Mouse (Mus musculus) neural tube, embryonic 15.5 days (tissue): Measurements from ENCODE around the gene Eif4a2. TPM values are rescaled to one million over a fixed set of nuclear protein-coding genes. Genes with fewer than 3 reads are reported as not detected.

Experiments
- ATAC-seq: fragments of 200-750 bp; cut with Nextera tagmentation; 2 replicates; pipeline ENCODE4 v1.8.0; 2017; ENCODE audit warnings: mild to moderate bottlenecking, moderate TSS enrichment, moderate library complexity; ENCODE audit not compliant: low FRiP score
- H3K27ac ChIP-seq: fragments of 300-500 bp; sonication (generic); replicated peaks from 2 replicates; pipeline ENCODE4 v1.5.1; 2015; ENCODE audit warnings: mild to moderate bottlenecking, inconsistent platforms
- H3K27me3 ChIP-seq: fragments of 300-500 bp; sonication (generic); replicated peaks from 2 replicates; pipeline ENCODE4 v1.6.1; 2015; ENCODE audit warnings: inconsistent platforms
- H3K36me3 ChIP-seq: fragments of 300-500 bp; sonication (generic); 2 replicates; pipeline ENCODE4 v1.6.1; 2015; ENCODE audit warnings: inconsistent platforms
- H3K4me1 ChIP-seq: fragments of 300-500 bp; sonication (generic); 2 replicates; pipeline ENCODE4 v1.6.1; 2015; ENCODE audit warnings: inconsistent platforms
- H3K4me2 ChIP-seq: fragments of 300-500 bp; sonication (generic); 2 replicates; pipeline ENCODE4 v1.6.1; 2015; ENCODE audit warnings: inconsistent platforms, mild to moderate bottlenecking, moderate library complexity
- H3K4me3 ChIP-seq: fragments of 300-500 bp; sonication (generic); replicated peaks from 2 replicates; pipeline ENCODE4 v1.5.1; 2015; ENCODE audit warnings: mild to moderate bottlenecking, inconsistent platforms
- H3K9ac ChIP-seq: fragments of 300-500 bp; sonication (generic); replicated peaks from 2 replicates; pipeline ENCODE4 v1.6.1; 2015; ENCODE audit warnings: mild to moderate bottlenecking, inconsistent platforms
- H3K9me3 ChIP-seq: fragments of 300-500 bp; sonication (generic); replicated peaks from 2 replicates; pipeline ENCODE4 v1.6.1; 2016; ENCODE audit warnings: inconsistent platforms
- WGBS: fragments of 180-500 bp; shearing (Covaris S2); methylation state at CpG from one replicate; pipeline ENCODE4 v1.1.7; 2015; ENCODE audit warnings: mixed read lengths; 5-methylcytosine and 5-hydroxymethylcytosine counted together
- microRNA-seq: library from miRNA; unstranded; fragments of <30 nt; microRNA quantifications from one replicate; pipeline ENCODE4, GENCODE M21; 2017
- polyA plus RNA-seq: library from polyadenylated mRNA; unstranded; fragments of >200 nt; fragmentation: Nextera tagmentation; extraction: Ambion mirVana; gene quantifications from 2 replicates; pipeline ENCODE4 v1.2.1, GENCODE M21; 2015

Eif4a2 gene
- polyA plus RNA-seq, 1 experiment from 2014 or later = 374 TPM

DNA sequence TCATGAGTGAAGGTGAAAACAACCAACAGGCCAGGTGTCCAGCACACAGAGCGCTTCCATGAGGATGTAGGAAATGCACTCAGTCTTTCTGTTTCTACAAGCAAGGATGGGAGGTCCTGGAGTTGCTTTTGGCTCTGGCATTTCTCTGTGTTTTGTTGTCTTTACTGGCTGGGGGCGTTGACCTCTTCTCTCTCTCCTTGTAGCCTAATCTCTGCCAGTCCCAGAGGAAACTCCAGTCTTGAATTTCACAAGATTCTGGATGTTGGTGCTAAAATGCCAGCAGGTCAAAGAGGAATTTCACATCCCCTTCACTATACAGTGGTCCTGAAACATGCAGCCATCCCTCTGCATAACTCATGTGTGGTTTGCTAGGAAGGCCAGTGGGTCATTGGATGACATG lies 41.7 kb downstream of the Eif4a2 start:
- 78% methylated on average over 2 of the region's 2 CpGs for WGBS
- no peak for ATAC-seq

DNA sequence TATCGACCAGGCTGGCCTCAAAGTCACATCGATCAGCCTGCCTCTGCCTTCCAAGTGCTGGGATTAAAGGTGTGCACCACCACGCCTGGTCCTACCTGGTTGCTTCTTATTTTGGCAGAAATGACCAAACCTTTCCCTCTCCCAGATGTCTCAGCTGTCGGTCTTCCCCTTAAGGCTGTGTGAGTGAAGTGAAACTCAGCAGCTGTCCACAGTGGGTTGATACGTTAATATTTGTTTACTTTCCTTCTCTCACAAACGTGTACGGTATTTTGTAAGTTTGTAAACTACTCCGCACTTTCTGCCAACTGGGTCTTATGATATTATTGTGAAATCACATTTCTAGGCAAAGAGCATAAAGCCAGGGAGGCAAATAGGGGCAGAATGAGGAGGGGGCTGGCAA lies 42.2 kb downstream of the Eif4a2 start:
- Histone ChIP-seq H3K9me3 (no peaks in the 10 kb centered on the region), H3K36me3 (no peaks in the 10 kb centered on the region), H3K27me3 (no peaks in the 10 kb centered on the region), H3K27ac (no peak overlapping the region), H3K4me2 (no peak overlapping the region), H3K9ac (no peak overlapping the region), H3K4me3 (no peak overlapping the region), H3K4me1 (no peaks in the 10 kb centered on the region)
- ATAC-seq = no peak
- 94% methylated on average over 8 of the region's 8 CpGs for WGBS

More for the DNA sequence above, 41.7 kb downstream of the Eif4a2 start:
- no peaks in the 10 kb centered on the region for H3K9me3 ChIP-seq
- no peaks in the 10 kb centered on the region for H3K36me3 ChIP-seq
- no peaks in the 10 kb centered on the region for H3K27me3 ChIP-seq
- H3K9ac ChIP-seq = no peak overlapping the region
- no peak overlapping the region for H3K4me2 ChIP-seq
- no peak overlapping the region for H3K4me3 ChIP-seq
- H3K27ac ChIP-seq = no peak overlapping the region
- no peaks in the 10 kb centered on the region for H3K4me1 ChIP-seq

DNA sequence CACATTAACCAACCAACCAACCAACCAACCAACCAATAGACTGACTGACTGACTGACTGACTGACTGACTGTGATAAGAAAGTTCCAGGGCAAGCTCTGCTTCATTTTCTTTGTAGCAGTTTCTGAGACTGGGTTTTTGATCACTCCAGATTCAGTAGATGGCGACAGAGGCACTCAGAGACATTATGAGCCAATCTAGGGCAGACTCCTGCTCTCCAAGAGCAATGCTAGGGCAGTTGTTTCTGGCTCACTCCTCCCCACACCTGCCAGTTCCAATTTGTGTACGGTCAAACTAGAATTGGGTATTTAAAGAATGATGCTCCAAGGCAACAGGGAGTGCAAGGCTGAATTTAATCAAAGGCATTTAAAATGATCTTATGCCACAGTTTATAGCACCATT lies 44.2 kb downstream of the Eif4a2 start:
- no peak overlapping the region for H3K4me3 ChIP-seq
- no peak overlapping the region for H3K27ac ChIP-seq
- no peaks in the 10 kb centered on the region for H3K9me3 ChIP-seq
- H3K27me3 ChIP-seq = no peaks in the 10 kb centered on the region
- ATAC-seq = no peak
- no peaks in the 10 kb centered on the region for H3K36me3 ChIP-seq
- H3K4me2 ChIP-seq = no peak overlapping the region
- H3K4me1 ChIP-seq = no peaks in the 10 kb centered on the region
- WGBS = 25% methylated on average over 2 of the region's 2 CpGs
- no peak overlapping the region for H3K9ac ChIP-seq

DNA sequence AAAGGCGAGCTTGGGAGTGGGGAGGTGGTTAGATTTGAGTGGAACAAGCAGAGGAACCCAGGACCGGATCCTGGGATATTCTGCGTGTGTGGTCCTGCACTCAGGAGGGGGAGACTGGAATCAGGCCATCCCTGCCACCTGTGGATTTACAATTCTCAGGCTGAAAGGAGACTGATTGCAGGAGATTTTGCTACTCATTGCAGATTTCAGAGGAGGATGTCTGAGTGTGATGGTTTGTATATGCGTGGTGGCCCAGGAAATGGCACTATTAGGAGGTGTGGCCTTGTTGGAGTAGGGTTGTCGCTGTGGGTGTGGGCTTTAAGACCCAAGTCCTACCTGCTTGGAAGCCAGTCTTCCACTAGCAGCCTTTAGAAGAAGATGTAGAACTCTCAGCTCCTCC lies 47.0 kb downstream of the Eif4a2 start:
- 71% methylated on average over 5 of the region's 5 CpGs for WGBS

DNA sequence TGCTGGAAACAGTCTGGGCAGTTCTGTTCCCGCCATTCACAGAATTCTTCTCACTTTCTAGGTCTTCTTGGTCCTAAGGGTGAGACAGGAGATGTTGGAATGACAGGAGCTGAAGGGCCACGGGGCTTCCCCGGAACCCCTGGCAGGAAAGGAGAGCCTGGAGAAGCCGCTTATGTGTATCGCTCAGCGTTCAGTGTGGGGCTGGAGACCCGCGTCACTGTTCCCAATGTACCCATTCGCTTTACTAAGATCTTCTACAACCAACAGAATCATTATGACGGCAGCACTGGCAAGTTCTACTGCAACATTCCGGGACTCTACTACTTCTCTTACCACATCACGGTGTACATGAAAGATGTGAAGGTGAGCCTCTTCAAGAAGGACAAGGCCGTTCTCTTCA lies 49.8 kb downstream of the Eif4a2 start:
- Histone ChIP-seq H3K9me3 (no peaks in the 10 kb centered on the region), H3K4me1 (no peaks in the 10 kb centered on the region), H3K4me2 (no peak overlapping the region), H3K36me3 (no peaks in the 10 kb centered on the region), H3K27ac (no peak overlapping the region), H3K27me3 (no peaks in the 10 kb centered on the region), H3K9ac (no peak overlapping the region), H3K4me3 (no peak overlapping the region)
- ATAC-seq = no peak
- 94% methylated on average over 13 of the region's 13 CpGs for WGBS

More for the DNA sequence above, 47.0 kb downstream of the Eif4a2 start:
- Histone ChIP-seq H3K27ac (no peak overlapping the region), H3K27me3 (no peaks in the 10 kb centered on the region), H3K4me1 (no peaks in the 10 kb centered on the region), H3K36me3 (no peaks in the 10 kb centered on the region), H3K4me2 (no peak overlapping the region), H3K9me3 (no peaks in the 10 kb centered on the region), H3K9ac (no peak overlapping the region), H3K4me3 (no peak overlapping the region)
- no peak for ATAC-seq

DNA sequence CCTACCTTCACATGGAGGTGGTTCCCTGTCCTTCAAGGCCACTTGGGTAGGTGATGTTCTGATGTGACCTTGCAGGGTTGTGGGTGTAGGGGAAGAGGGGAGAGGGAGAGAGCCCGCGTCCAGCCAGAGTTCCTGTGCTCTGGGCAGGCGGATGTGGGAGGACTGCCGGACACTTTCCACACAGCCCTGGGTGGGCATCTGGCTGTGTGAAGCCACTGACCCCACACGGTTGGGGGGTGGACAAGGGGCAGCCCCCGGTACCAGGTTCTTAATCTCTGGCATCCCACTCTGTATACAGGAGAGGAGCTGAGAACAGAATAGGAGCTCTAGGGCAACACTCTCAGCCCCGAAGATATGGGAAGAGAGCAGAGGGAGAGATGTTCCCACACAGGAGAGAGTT lies 51.0 kb downstream of the Eif4a2 start:
- H3K9me3 ChIP-seq = no peaks in the 10 kb centered on the region
- H3K27ac ChIP-seq = no peak overlapping the region
- WGBS = 91% methylated on average over 7 of the region's 7 CpGs
- no peak overlapping the region for H3K4me3 ChIP-seq
- no peaks in the 10 kb centered on the region for H3K27me3 ChIP-seq
- no peaks in the 10 kb centered on the region for H3K4me1 ChIP-seq
- H3K4me2 ChIP-seq = no peak overlapping the region
- no peaks in the 10 kb centered on the region for H3K36me3 ChIP-seq
- no peak for ATAC-seq
- no peak overlapping the region for H3K9ac ChIP-seq

DNA sequence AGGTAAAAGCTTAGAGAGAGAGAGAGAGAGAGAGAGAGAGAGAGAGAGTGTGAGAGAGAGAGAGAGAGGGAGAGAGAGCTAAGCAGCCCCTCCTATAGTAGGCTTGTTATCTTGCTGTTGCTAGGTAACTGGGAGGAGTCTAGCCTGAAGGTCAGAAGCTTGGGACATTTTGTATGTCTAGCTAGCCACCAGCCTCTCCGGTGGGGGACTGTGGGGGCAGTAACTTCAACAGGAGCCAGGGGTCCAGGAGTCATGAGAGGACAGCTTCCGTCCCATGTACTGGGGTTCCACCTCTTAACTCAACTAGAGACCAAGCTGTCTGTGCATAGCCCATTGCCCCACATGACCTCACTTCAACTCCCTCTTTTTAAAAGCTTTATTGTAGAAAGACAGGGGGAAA lies 51.7 kb downstream of the Eif4a2 start:
- H3K27me3 ChIP-seq = no peaks in the 10 kb centered on the region
- H3K36me3 ChIP-seq = no peaks in the 10 kb centered on the region
- H3K4me3 ChIP-seq = no peak overlapping the region
- no peaks in the 10 kb centered on the region for H3K4me1 ChIP-seq
- 58% methylated on average over 2 of the region's 2 CpGs for WGBS
- ATAC-seq = no peak
- H3K27ac ChIP-seq = no peak overlapping the region
- no peak overlapping the region for H3K4me2 ChIP-seq
- H3K9me3 ChIP-seq = no peaks in the 10 kb centered on the region
- H3K9ac ChIP-seq = no peak overlapping the region

DNA sequence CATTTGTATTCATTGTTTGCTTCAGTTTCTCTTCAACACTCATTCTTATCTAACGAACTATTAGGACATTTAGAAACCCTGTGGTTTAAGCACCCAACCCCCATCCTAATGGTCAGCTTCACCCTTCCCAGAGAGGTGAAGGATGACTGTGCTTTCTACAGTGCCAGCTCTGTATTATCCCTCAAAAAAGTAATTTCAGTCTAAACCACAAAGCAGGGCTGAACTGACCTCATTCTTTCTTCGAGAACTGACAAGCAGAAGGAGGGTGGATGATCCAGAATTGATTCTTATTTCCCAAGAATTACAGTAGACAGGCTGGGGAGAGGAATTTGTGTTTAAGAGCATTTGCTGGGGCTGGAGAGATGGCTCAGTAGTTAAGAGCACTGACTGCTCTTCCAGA lies 52.5 kb downstream of the Eif4a2 start:
- 74% methylated on average over 2 of the region's 2 CpGs for WGBS
- no peak overlapping the region for H3K27ac ChIP-seq
- no peak overlapping the region for H3K4me2 ChIP-seq
- ATAC-seq = no peak
- no peak overlapping the region for H3K9ac ChIP-seq
- no peaks in the 10 kb centered on the region for H3K4me1 ChIP-seq
- H3K36me3 ChIP-seq = no peaks in the 10 kb centered on the region
- no peak overlapping the region for H3K4me3 ChIP-seq
- no peaks in the 10 kb centered on the region for H3K9me3 ChIP-seq
- H3K27me3 ChIP-seq = no peaks in the 10 kb centered on the region

DNA sequence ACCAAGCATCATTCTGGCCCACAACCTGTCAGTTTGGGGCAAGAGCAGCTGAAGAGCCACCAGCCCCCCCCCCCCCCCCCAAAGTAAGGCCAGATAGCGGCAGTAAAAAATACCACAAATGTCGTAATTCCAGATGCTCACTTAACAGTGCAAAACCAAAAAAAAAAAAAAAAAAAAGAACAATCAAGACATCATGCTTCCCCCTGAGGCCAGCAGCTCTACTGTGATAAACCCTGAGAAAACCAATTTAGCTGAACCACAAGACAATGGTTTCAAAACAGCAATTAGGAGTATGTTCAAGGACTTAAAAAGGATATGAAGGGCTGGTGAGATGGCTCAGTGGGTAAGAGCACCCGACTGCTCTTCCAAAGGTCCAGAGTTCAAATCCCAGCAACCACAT lies 54.9 kb downstream of the Eif4a2 start:
- Histone ChIP-seq H3K36me3 (no peaks in the 10 kb centered on the region), H3K4me2 (no peak overlapping the region), H3K4me3 (no peak overlapping the region), H3K27me3 (no peaks in the 10 kb centered on the region), H3K9me3 (no peaks in the 10 kb centered on the region), H3K27ac (no peak overlapping the region), H3K9ac (no peak overlapping the region), H3K4me1 (no peaks in the 10 kb centered on the region)
- WGBS = 81% methylated on average over 3 of the region's 3 CpGs
- ATAC-seq = no peak

Small RNA genes within 50 kb of the gene (microRNA-seq; reads per million reads assigned to microRNA genes)
- gene Gm49346 = not detected

Other genes with a start within 250 kb of the Eif4a2 start
- 19.5 and 23.2 TPM in 2 replicates for gene Tbccd1, start 249.8 kb upstream of the Eif4a2 start, polyA plus RNA-seq
- gene Dnajb11, start 249.6 kb upstream of the Eif4a2 start, polyA plus RNA-seq = 106 and 110 TPM in 2 replicates
- gene Ahsg, start 216.2 kb upstream of the Eif4a2 start, polyA plus RNA-seq = 0.87 and 2.5 TPM in 2 replicates
- gene Fetub, start 189.1 kb upstream of the Eif4a2 start, polyA plus RNA-seq = not detected in 2 replicates
- 0.10 and 0.14 TPM in 2 replicates for gene Hrg, start 156.4 kb upstream of the Eif4a2 start, polyA plus RNA-seq
- 0.46 and 0.55 TPM in 2 replicates for gene Kng2, start 78.0 kb upstream of the Eif4a2 start, polyA plus RNA-seq
- 0.47 and 0.49 TPM in 2 replicates for gene Kng1, start 49.6 kb upstream of the Eif4a2 start, polyA plus RNA-seq
- 35.3 and 56.6 TPM in 2 replicates for gene Rfc4, start 20.3 kb downstream of the Eif4a2 start, polyA plus RNA-seq
- 0.24 and 0.42 TPM in 2 replicates for gene Adipoq, start 39.1 kb downstream of the Eif4a2 start, polyA plus RNA-seq
- gene St6gal1, start 117.3 kb downstream of the Eif4a2 start, polyA plus RNA-seq = 19.3 and 21.1 TPM in 2 replicates